Mouse (Mus musculus): ENCODE measurements around the gene Abracl. TPM values are rescaled to one million over a fixed set of nuclear protein-coding genes. Genes with fewer than 3 reads are reported as not detected.

The Abracl gene
- 10 to 100 TPM; 18.9 to 19.3 TPM for total RNA-seq (2021)
- long read RNA-seq, experiment 1, transcript Abracl-201 (3 exons, 846 nt), result major isoform, 10 of 11 reads
- long read RNA-seq, experiment 1, partial matches to known transcripts, result 0 of 11 reads
- long read RNA-seq, experiment 1, other reads (novel, unspliced or antisense), result 1 of 11 reads
- long read RNA-seq, experiment 2, partial matches to known transcripts, result 0 of 4 reads
- long read RNA-seq, experiment 2, other reads (novel, unspliced or antisense), result 0 of 4 reads

GRCm38 (mm10) chr10:18022741-18023347, at the start of gene Abracl:
Gene Abracl (minus strand): TSS chr10:18023288.
- DNase-seq (ENCODE audit: extremely low spot score in 1 of 2, low spot score in 2 of 2), result peak; percentile 53 to 64
- peak; percentile 28 for TF ChIP-seq CTCF (IDR thresholded peaks at IDR 0.05)
- intact Hi-C loops (cut with DNase I), result loop anchor here (2.0 kb wide), 1 partner anchor 32 kb away; the partner anchor contains the start of gene Reps1
- H3K4me3 ChIP-seq, result peak within 1 kb of the TSS; percentile 82
- peak within 1 kb of the TSS; percentile 90 for H3K27ac ChIP-seq

DNA sequence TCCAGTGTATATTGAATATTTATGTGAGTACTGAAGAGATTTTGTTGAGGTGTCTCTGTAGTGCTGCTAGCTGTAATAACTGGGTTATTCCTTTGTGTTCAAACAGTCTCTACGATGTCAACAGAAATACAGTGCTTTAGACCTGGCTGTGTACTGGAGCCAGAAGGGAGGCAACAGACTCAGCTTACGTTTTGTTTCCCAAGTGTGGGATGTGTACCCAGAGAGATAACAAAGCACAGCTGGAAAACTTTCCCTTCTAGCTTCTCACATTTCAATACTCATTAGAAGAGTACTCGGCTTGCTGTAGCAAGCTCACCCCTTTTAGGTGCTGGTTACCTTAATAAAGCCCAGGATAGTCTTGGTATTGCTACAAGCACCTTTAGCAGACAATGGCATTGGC, 49.8 kb upstream of the Abracl start:
- intact Hi-C loops (cut with DNase I), result no loop called here
- no peak for DNase-seq (ENCODE audit: extremely low spot score in 1 of 2, low spot score in 2 of 2)
- no peak for TF ChIP-seq CTCF (IDR thresholded peaks at IDR 0.05)
- Histone ChIP-seq H3K4me3 (no peak overlapping the region), H3K27ac (no peak overlapping the region)

DNA sequence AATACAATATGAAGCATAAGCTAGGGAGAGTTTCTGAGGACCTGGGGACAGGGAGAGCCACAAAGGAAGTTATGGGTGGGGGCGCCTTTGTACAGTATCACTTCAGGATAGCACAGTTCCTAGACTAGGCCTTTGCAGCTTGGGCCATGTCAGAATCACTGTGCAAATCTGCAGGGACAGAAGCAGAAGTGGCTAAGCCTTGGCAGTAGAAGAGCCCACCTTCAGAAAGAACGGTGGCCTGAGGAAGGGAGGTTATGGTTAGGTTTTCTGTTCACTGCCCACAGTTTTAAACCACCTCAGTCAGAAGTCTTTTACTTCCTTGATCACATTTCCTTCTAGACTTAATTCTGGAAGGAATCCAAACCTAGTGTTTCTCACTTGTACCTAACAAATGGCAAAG, 47.5 kb upstream of the Abracl start:
- Histone ChIP-seq H3K4me3 (no peak overlapping the region), H3K27ac (peak overlapping the region; percentile 74)
- no peak for TF ChIP-seq CTCF (IDR thresholded peaks at IDR 0.05)
- no peak for DNase-seq (ENCODE audit: extremely low spot score in 1 of 2, low spot score in 2 of 2)
- intact Hi-C loops (cut with DNase I), result no loop called here

- H3K27ac ChIP-seq, result peak overlapping the region; percentile 74
- no peak overlapping the region for H3K4me3 ChIP-seq
- DNase-seq (ENCODE audit: extremely low spot score in 1 of 2, low spot score in 2 of 2), result peak; percentile 47 to 60
- no peak for TF ChIP-seq CTCF (IDR thresholded peaks at IDR 0.05)
- intact Hi-C loops (cut with DNase I), result no loop called here
Measured at GRCm38 (mm10) chr10:18070144-18070543, 47.1 kb upstream of the Abracl start.

DNA sequence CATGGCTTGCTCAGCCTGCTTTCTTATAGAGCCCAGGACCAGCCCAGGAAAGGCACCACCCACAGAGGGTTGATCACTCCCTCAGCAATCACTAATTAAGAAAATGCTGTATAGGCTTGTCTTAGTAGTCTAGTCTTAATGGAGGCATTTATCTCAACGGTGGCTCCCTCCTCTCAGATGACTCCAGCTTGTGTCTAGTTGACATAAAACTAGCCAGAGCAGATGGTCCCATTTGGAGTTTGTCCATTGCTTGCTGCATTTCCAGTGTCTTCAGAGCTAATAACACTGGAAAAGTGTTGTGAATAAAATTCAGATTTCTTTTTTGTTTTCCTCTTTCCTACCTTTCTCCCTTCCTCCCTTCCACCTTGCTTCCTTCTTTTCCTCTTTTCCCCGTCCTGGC, 46.5 kb upstream of the Abracl start:
- no peak overlapping the region; the same call in 1 of the 2 replicates for H3K27ac ChIP-seq
- no peak for TF ChIP-seq CTCF (IDR thresholded peaks at IDR 0.05)
- no peak overlapping the region for H3K4me3 ChIP-seq
- intact Hi-C loops (cut with DNase I), result no loop called here
- no peak for DNase-seq (ENCODE audit: extremely low spot score in 1 of 2, low spot score in 2 of 2)

DNA sequence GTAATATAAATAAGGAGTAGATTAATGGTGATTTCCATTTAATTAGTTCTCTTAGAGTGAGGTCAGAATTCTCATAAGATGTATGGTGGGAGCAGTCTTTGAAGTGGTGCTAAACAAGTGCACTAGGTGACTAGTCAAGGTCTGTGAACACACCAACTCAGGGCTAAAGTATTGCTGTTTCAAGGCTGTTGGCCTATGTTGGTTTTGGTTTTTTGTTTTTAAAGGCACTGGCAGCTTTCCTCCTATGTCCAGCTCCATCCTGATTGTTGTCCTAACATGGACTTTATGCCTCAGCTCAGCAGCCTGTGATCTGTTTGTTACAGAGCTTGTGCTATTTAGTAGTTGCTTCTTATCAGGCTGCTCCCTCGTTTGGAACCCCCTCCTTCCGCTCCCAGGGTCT, 45.8 kb upstream of the Abracl start:
- TF ChIP-seq CTCF (IDR thresholded peaks at IDR 0.05), result no peak
- Histone ChIP-seq H3K4me3 (no peak overlapping the region), H3K27ac (no peak overlapping the region)
- intact Hi-C loops (cut with DNase I), result no loop called here
- DNase-seq (ENCODE audit: extremely low spot score in 1 of 2, low spot score in 2 of 2), result no peak

- intact Hi-C loops (cut with DNase I), result no loop called here
- no peak overlapping the region for H3K27ac ChIP-seq
- H3K4me3 ChIP-seq, result no peak overlapping the region
- no peak for DNase-seq (ENCODE audit: extremely low spot score in 1 of 2, low spot score in 2 of 2)
- TF ChIP-seq CTCF (IDR thresholded peaks at IDR 0.05), result no peak
Measured at GRCm38 (mm10) chr10:18067761-18068446, 44.8 kb upstream of the Abracl start.

- Histone ChIP-seq H3K4me3 (no peak overlapping the region), H3K27ac (no peak overlapping the region)
- intact Hi-C loops (cut with DNase I), result no loop called here
- no peak for DNase-seq (ENCODE audit: extremely low spot score in 1 of 2, low spot score in 2 of 2)
- TF ChIP-seq CTCF (IDR thresholded peaks at IDR 0.05), result no peak
Measured at GRCm38 (mm10) chr10:18066031-18066439, 42.9 kb upstream of the Abracl start.

GRCm38 (mm10) chr10:18064606-18065228, 41.6 kb upstream of the Abracl start:
- intact Hi-C loops (cut with DNase I), result no loop called here
- H3K27ac ChIP-seq, result no peak overlapping the region
- no peak for DNase-seq (ENCODE audit: extremely low spot score in 1 of 2, low spot score in 2 of 2)
- TF ChIP-seq CTCF (IDR thresholded peaks at IDR 0.05), result no peak
- H3K4me3 ChIP-seq, result no peak overlapping the region

DNA sequence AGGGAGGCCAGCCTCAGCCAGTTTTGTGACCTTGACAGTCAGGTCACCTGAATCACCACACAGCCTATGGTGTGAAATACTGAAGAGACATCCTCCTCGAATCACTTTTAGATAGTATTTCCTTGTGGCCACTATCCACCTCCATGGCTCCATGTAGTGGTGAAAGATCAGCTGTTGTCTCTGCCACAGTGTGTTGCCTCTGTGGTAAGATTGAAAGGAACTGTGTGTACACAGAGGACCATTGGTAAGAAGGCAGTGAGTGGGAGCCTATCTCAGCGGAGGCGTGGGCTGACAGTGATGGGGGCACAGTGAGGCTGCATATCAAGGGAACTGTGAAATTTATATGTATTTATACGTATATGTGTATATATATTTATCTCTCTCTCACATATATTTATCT, 38.4 kb upstream of the Abracl start:
- TF ChIP-seq CTCF (IDR thresholded peaks at IDR 0.05), result no peak
- no peak for DNase-seq (ENCODE audit: extremely low spot score in 1 of 2, low spot score in 2 of 2)
- no peak overlapping the region for H3K27ac ChIP-seq
- no peak overlapping the region for H3K4me3 ChIP-seq
- intact Hi-C loops (cut with DNase I), result no loop called here

DNA sequence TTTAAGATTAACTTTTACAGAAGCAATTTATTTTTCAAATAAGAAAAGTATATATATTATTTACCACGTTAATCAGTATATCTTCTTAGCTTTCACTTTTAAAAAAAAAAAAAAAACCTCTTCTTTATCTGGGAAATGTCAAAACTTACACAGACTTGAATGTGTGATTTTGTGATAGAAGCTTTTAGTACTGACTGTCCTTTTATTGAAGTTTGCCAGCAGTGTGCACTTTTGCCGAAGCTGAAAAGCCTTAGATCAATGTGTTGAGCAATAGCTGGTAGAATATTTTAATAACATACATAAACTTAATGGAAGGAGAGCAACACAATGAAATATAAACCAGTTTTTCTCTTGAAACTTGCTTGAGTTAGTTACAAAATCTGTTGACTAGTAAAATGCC, 37.7 kb upstream of the Abracl start:
- Histone ChIP-seq H3K27ac (no peak overlapping the region), H3K4me3 (no peak overlapping the region)
- intact Hi-C loops (cut with DNase I), result no loop called here
- TF ChIP-seq CTCF (IDR thresholded peaks at IDR 0.05), result no peak
- no peak for DNase-seq (ENCODE audit: extremely low spot score in 1 of 2, low spot score in 2 of 2)

GRCm38 (mm10) chr10:18059807-18060206, 36.7 kb upstream of the Abracl start:
- Histone ChIP-seq H3K27ac (no peak overlapping the region), H3K4me3 (no peak overlapping the region)
- intact Hi-C loops (cut with DNase I), result loop anchor here (10.0 kb wide), 2 partner anchors 115 to 325 kb away; partner anchors contain the start of gene Heca
- TF ChIP-seq CTCF (IDR thresholded peaks at IDR 0.05), result no peak
- DNase-seq (ENCODE audit: extremely low spot score in 1 of 2, low spot score in 2 of 2), result no peak

Data from left cerebral cortex, adult 2 months (tissue).